Mouse (Mus musculus): ENCODE results near the gene Filip1l. TPM values are rescaled to one million over a fixed set of nuclear protein-coding genes. Genes with fewer than 3 reads are reported as not detected.

Gene Filip1l
- polyA plus RNA-seq, 1 experiment from 2014 or later: 29.0 TPM

- no peak for TF ChIP-seq CTCF (IDR thresholded peaks at IDR 0.05; ENCODE audit: low read depth)
- WGBS: 36% methylated on average over 2 of the region's 2 CpGs
- Histone ChIP-seq H3K4me3 (ENCODE audit: low read depth, low read length) (no peak overlapping the region), H3K4me1 (ENCODE audit: insufficient read depth) (peaks cover 16% of the 10 kb centered on the region; the same call in 1 of the 2 replicates), H3K4me2 (no peak overlapping the region), H3K9me3 (ENCODE audit: low read depth, low read length) (no peaks in the 10 kb centered on the region), H3K36me3 (ENCODE audit: insufficient read depth) (no peaks in the 10 kb centered on the region), H3K27me3 (ENCODE audit: insufficient read depth, low read length) (no peaks in the 10 kb centered on the region), H3K27ac (ENCODE audit: low read depth) (no peak overlapping the region), H3K9ac (no peak overlapping the region)
- ATAC-seq (ENCODE audit: insufficient read depth) (no peak), DNase-seq (no peak)
These were observed 63.2 kb downstream of the Filip1l start for GRCm38 (mm10) chr16:57416049-57416448.

GRCm38 (mm10) chr16:57417017-57417416, 64.1 kb downstream of the Filip1l start:
- Histone ChIP-seq H3K9me3 (ENCODE audit: low read depth, low read length) (no peaks in the 10 kb centered on the region), H3K27me3 (ENCODE audit: insufficient read depth, low read length) (no peaks in the 10 kb centered on the region), H3K4me2 (no peak overlapping the region), H3K4me1 (ENCODE audit: insufficient read depth) (peaks cover 21% of the 10 kb centered on the region), H3K36me3 (ENCODE audit: insufficient read depth) (no peaks in the 10 kb centered on the region), H3K27ac (ENCODE audit: low read depth) (no peak overlapping the region), H3K9ac (no peak overlapping the region), H3K4me3 (ENCODE audit: low read depth, low read length) (no peak overlapping the region)
- 67% methylated on average over 9 of the region's 9 CpGs for WGBS
- TF ChIP-seq CTCF (IDR thresholded peaks at IDR 0.05; ENCODE audit: low read depth): no peak
- DNase-seq (no peak), ATAC-seq (ENCODE audit: insufficient read depth) (peak; percentile 21; the same call in 1 of the 2 replicates)

- H3K27ac ChIP-seq (ENCODE audit: low read depth): no peak overlapping the region
- H3K4me1 ChIP-seq (ENCODE audit: insufficient read depth): peaks cover 26% of the 10 kb centered on the region
- no peaks in the 10 kb centered on the region for H3K9me3 ChIP-seq (ENCODE audit: low read depth, low read length)
- 48% methylated on average over 1 of the region's 1 CpGs for WGBS
- H3K27me3 ChIP-seq (ENCODE audit: insufficient read depth, low read length): no peaks in the 10 kb centered on the region
- TF ChIP-seq CTCF (IDR thresholded peaks at IDR 0.05; ENCODE audit: low read depth): no peak
- DNase-seq: no peak
- no peaks in the 10 kb centered on the region for H3K36me3 ChIP-seq (ENCODE audit: insufficient read depth)
- no peak overlapping the region for H3K9ac ChIP-seq
- H3K4me2 ChIP-seq: no peak overlapping the region
- no peak for ATAC-seq (ENCODE audit: insufficient read depth)
- H3K4me3 ChIP-seq (ENCODE audit: low read depth, low read length): no peak overlapping the region
These were observed 65.1 kb downstream of the Filip1l start for GRCm38 (mm10) chr16:57417955-57418354.

- DNase-seq: no peak
- H3K27ac ChIP-seq (ENCODE audit: low read depth): 0 out of 2 replicates have a peak overlapping the region, but pooled peaks have one; percentile 38
- no peaks in the 10 kb centered on the region for H3K27me3 ChIP-seq (ENCODE audit: insufficient read depth, low read length)
- ATAC-seq (ENCODE audit: insufficient read depth): 0 out of 2 replicates have a peak, but pooled peaks have one; percentile 29
- WGBS: 36% methylated on average over 5 of the region's 5 CpGs
- H3K9me3 ChIP-seq (ENCODE audit: low read depth, low read length): no peaks in the 10 kb centered on the region
- no peak overlapping the region for H3K4me2 ChIP-seq
- H3K36me3 ChIP-seq (ENCODE audit: insufficient read depth): no peaks in the 10 kb centered on the region
- no peak for TF ChIP-seq CTCF (IDR thresholded peaks at IDR 0.05; ENCODE audit: low read depth)
- peaks cover 32% of the 10 kb centered on the region for H3K4me1 ChIP-seq (ENCODE audit: insufficient read depth)
- H3K4me3 ChIP-seq (ENCODE audit: low read depth, low read length): no peak overlapping the region
- no peak overlapping the region for H3K9ac ChIP-seq
These were observed 66.4 kb downstream of the Filip1l start for GRCm38 (mm10) chr16:57419332-57419731.

GRCm38 (mm10) chr16:57419881-57420280, 67.0 kb downstream of the Filip1l start:
- peaks cover 32% of the 10 kb centered on the region for H3K4me1 ChIP-seq (ENCODE audit: insufficient read depth)
- H3K27me3 ChIP-seq (ENCODE audit: insufficient read depth, low read length): no peaks in the 10 kb centered on the region
- WGBS: 66% methylated on average over 5 of the region's 5 CpGs
- H3K4me2 ChIP-seq: no peak overlapping the region
- H3K27ac ChIP-seq (ENCODE audit: low read depth): no peak overlapping the region
- no peak overlapping the region for H3K9ac ChIP-seq
- TF ChIP-seq CTCF (IDR thresholded peaks at IDR 0.05; ENCODE audit: low read depth): no peak
- ATAC-seq (ENCODE audit: insufficient read depth) (no peak), DNase-seq (no peak)
- no peak overlapping the region for H3K4me3 ChIP-seq (ENCODE audit: low read depth, low read length)
- no peaks in the 10 kb centered on the region for H3K36me3 ChIP-seq (ENCODE audit: insufficient read depth)
- H3K9me3 ChIP-seq (ENCODE audit: low read depth, low read length): no peaks in the 10 kb centered on the region

- Histone ChIP-seq H3K4me3 (ENCODE audit: low read depth, low read length) (no peak overlapping the region), H3K4me2 (no peak overlapping the region), H3K9ac (no peak overlapping the region), H3K27ac (ENCODE audit: low read depth) (peak overlapping the region; percentile 37), H3K4me1 (ENCODE audit: insufficient read depth) (peaks cover 31% of the 10 kb centered on the region), H3K36me3 (ENCODE audit: insufficient read depth) (no peaks in the 10 kb centered on the region), H3K9me3 (ENCODE audit: low read depth, low read length) (no peaks in the 10 kb centered on the region), H3K27me3 (ENCODE audit: insufficient read depth, low read length) (no peaks in the 10 kb centered on the region)
- no peak for TF ChIP-seq CTCF (IDR thresholded peaks at IDR 0.05; ENCODE audit: low read depth)
- DNase-seq (peak; percentile 85), ATAC-seq (ENCODE audit: insufficient read depth) (peak; percentile 59)
- 11% methylated on average over 8 of the region's 8 CpGs for WGBS
These were observed 68.1 kb downstream of the Filip1l start for GRCm38 (mm10) chr16:57420773-57421556.

- DNase-seq: no peak
- no peak for TF ChIP-seq CTCF (IDR thresholded peaks at IDR 0.05; ENCODE audit: low read depth)
- Histone ChIP-seq H3K4me1 (ENCODE audit: insufficient read depth) (peaks cover 27% of the 10 kb centered on the region), H3K4me2 (no peak overlapping the region), H3K4me3 (ENCODE audit: low read depth, low read length) (no peak overlapping the region), H3K36me3 (ENCODE audit: insufficient read depth) (no peaks in the 10 kb centered on the region), H3K27ac (ENCODE audit: low read depth) (peak overlapping the region; percentile 33; the same call in 1 of the 2 replicates), H3K27me3 (ENCODE audit: insufficient read depth, low read length) (no peaks in the 10 kb centered on the region), H3K9me3 (ENCODE audit: low read depth, low read length) (no peaks in the 10 kb centered on the region), H3K9ac (no peak overlapping the region)
- ATAC-seq (ENCODE audit: insufficient read depth): no peak; the same call in 1 of the 2 replicates
- 51% methylated on average over 7 of the region's 7 CpGs for WGBS
These were observed 69.0 kb downstream of the Filip1l start for GRCm38 (mm10) chr16:57421680-57422417.
